In genomic region chr2:95053866-95054265, GRCm38 (mm10) we compare ENCODE assay signal across 28 mouse cellular contexts.
DNase-seq lines count a peak whose midpoint lies in the region; ATAC-seq and TF ChIP-seq lines count a peak whose summit lies in the region.
"Had no signal": no experiment of that assay in that cellular context is flagged by ENCODE, and none has a peak within 500 bp of the region (broad histone marks: within the 10 kb centered on the region; RNA-seq: fewer than 3 reads in every experiment).

No protein-coding gene starts in this region.

- H3K27ac ChIP-seq in embryonic facial prominence, embryonic 14.5 days (replicated peaks; ENCODE audit: low read depth, low read length) = no peak overlapping the region
- H3K27ac ChIP-seq in embryonic facial prominence, embryonic 10.5 days (replicated peaks) = no peak overlapping the region
- no peak overlapping the region for H3K27ac ChIP-seq in midbrain, postnatal 0 days (ENCODE audit: low read depth, low read length)
- H3K27ac ChIP-seq in midbrain, embryonic 15.5 days = no peak overlapping the region
- no peak overlapping the region for H3K27ac ChIP-seq in hindbrain, embryonic 15.5 days (replicated peaks)
- no peak overlapping the region for H3K27ac ChIP-seq in neural tube, embryonic 15.5 days (replicated peaks)
- H3K27ac ChIP-seq in kidney, embryonic 14.5 days (ENCODE audit: low read depth, low read length) = no peak overlapping the region
- H3K27ac ChIP-seq: kidney, embryonic 15.5 days; layer of hippocampus, adult 2 months; limb, embryonic 13.5 days; lung, embryonic 15.5 days; stomach, postnatal 0 days had no signal

- DNase-seq in embryonic facial prominence, embryonic 14.5 days (ENCODE audit: low spot score) = no peak
- no peak for DNase-seq in embryonic facial prominence, embryonic 10.5 days (ENCODE audit: low spot score)
- DNase-seq in midbrain, postnatal 0 days (ENCODE audit: low spot score) = peak; percentile 3
- DNase-seq in right cerebral cortex, postnatal 4 days = no peak
- DNase-seq: adrenal gland, adult 8-10 months; cerebellum, adult 8-10 months; cerebellum, postnatal 25 days; gastrocnemius, postnatal 36 days; heart, adult 18-20 months; heart, postnatal 36 days; kidney, adult 11 months; kidney, postnatal 25 days; thymus, adult 18-20 months; thymus, postnatal 25 days had no signal

- WGBS in embryonic facial prominence, embryonic 14.5 days = 79% methylated on average over 3 of the region's 3 CpGs
- WGBS in embryonic facial prominence, embryonic 10.5 days = 87% methylated on average over 3 of the region's 3 CpGs
- WGBS in midbrain, postnatal 0 days = 81% methylated on average over 3 of the region's 3 CpGs
- 78% methylated on average over 3 of the region's 3 CpGs for WGBS in midbrain, embryonic 15.5 days
- 64% methylated on average over 3 of the region's 3 CpGs for WGBS in hindbrain, embryonic 15.5 days
- 66% methylated on average over 3 of the region's 3 CpGs for WGBS in neural tube, embryonic 15.5 days
- 79% methylated on average over 3 of the region's 3 CpGs for WGBS in kidney, embryonic 14.5 days

- H3K9me3 ChIP-seq in embryonic facial prominence, embryonic 14.5 days (ENCODE audit: control insufficient read depth, low read length) = no peaks in the 10 kb centered on the region
- no peaks in the 10 kb centered on the region for H3K9me3 ChIP-seq in embryonic facial prominence, embryonic 10.5 days
- H3K9me3 ChIP-seq in midbrain, postnatal 0 days (ENCODE audit: low read length) = no peaks in the 10 kb centered on the region
- H3K9me3 ChIP-seq in midbrain, embryonic 15.5 days = no peaks in the 10 kb centered on the region
- no peaks in the 10 kb centered on the region for H3K9me3 ChIP-seq in hindbrain, embryonic 15.5 days
- H3K9me3 ChIP-seq in neural tube, embryonic 15.5 days (replicated peaks) = no peaks in the 10 kb centered on the region
- no peaks in the 10 kb centered on the region for H3K9me3 ChIP-seq in kidney, embryonic 14.5 days (ENCODE audit: control insufficient read depth, low read length)
- H3K9me3 ChIP-seq: kidney, embryonic 15.5 days; limb, embryonic 13.5 days; lung, embryonic 15.5 days had no signal

- H3K4me1 ChIP-seq in embryonic facial prominence, embryonic 14.5 days (ENCODE audit: control insufficient read depth, insufficient read depth, low read length) = no peaks in the 10 kb centered on the region
- no peaks in the 10 kb centered on the region for H3K4me1 ChIP-seq in embryonic facial prominence, embryonic 10.5 days
- no peaks in the 10 kb centered on the region for H3K4me1 ChIP-seq in midbrain, postnatal 0 days (ENCODE audit: insufficient read depth, low read length)
- peaks cover 4% of the 10 kb centered on the region; the same call in 1 of the 2 replicates for H3K4me1 ChIP-seq in midbrain, embryonic 15.5 days
- no peaks in the 10 kb centered on the region; the same call in 1 of the 2 replicates for H3K4me1 ChIP-seq in hindbrain, embryonic 15.5 days (replicated peaks)
- peaks cover 4% of the 10 kb centered on the region; the same call in 1 of the 2 replicates for H3K4me1 ChIP-seq in neural tube, embryonic 15.5 days
- no peaks in the 10 kb centered on the region for H3K4me1 ChIP-seq in kidney, embryonic 14.5 days (ENCODE audit: control insufficient read depth, insufficient read depth, low read length)
- H3K4me1 ChIP-seq: kidney, embryonic 15.5 days; limb, embryonic 13.5 days; lung, embryonic 15.5 days had no signal

- no peak overlapping the region for H3K4me2 ChIP-seq in embryonic facial prominence, embryonic 14.5 days (ENCODE audit: low read depth, low read length)
- H3K4me2 ChIP-seq in midbrain, postnatal 0 days (ENCODE audit: low read depth, low read length, poor library complexity, severe bottlenecking) = no peak overlapping the region
- H3K4me2 ChIP-seq in midbrain, embryonic 15.5 days = no peak overlapping the region
- H3K4me2 ChIP-seq in hindbrain, embryonic 15.5 days = no peak overlapping the region
- no peak overlapping the region for H3K4me2 ChIP-seq in neural tube, embryonic 15.5 days
- no peak overlapping the region for H3K4me2 ChIP-seq in kidney, embryonic 14.5 days (replicated peaks; ENCODE audit: low read depth, low read length)
- H3K4me2 ChIP-seq: heart, embryonic 11.5 days; kidney, embryonic 15.5 days; limb, embryonic 13.5 days; liver, embryonic 11.5 days; lung, embryonic 15.5 days had no signal

- no peak overlapping the region for H3K4me3 ChIP-seq in embryonic facial prominence, embryonic 14.5 days (ENCODE audit: low read depth, low read length)
- no peak overlapping the region for H3K4me3 ChIP-seq in embryonic facial prominence, embryonic 10.5 days
- no peak overlapping the region for H3K4me3 ChIP-seq in midbrain, postnatal 0 days (ENCODE audit: low read depth, low read length)
- no peak overlapping the region for H3K4me3 ChIP-seq in midbrain, embryonic 15.5 days
- no peak overlapping the region for H3K4me3 ChIP-seq in hindbrain, embryonic 15.5 days
- no peak overlapping the region for H3K4me3 ChIP-seq in neural tube, embryonic 15.5 days (replicated peaks)
- H3K4me3 ChIP-seq in kidney, embryonic 14.5 days (ENCODE audit: low read length) = no peak overlapping the region
- H3K4me3 ChIP-seq: kidney, embryonic 15.5 days; layer of hippocampus, adult 2 months; limb, embryonic 13.5 days; lung, embryonic 15.5 days had no signal

- TF ChIP-seq CTCF in midbrain, postnatal 0 days (IDR thresholded peaks at IDR 0.05) = no peak

- no peaks in the 10 kb centered on the region for H3K36me3 ChIP-seq in embryonic facial prominence, embryonic 14.5 days (ENCODE audit: control insufficient read depth, insufficient read depth, low read length)
- H3K36me3 ChIP-seq in embryonic facial prominence, embryonic 10.5 days (replicated peaks) = no peaks in the 10 kb centered on the region
- no peaks in the 10 kb centered on the region for H3K36me3 ChIP-seq in midbrain, postnatal 0 days (ENCODE audit: insufficient read depth, low read length)
- no peaks in the 10 kb centered on the region for H3K36me3 ChIP-seq in midbrain, embryonic 15.5 days (replicated peaks)
- no peaks in the 10 kb centered on the region for H3K36me3 ChIP-seq in hindbrain, embryonic 15.5 days
- no peaks in the 10 kb centered on the region for H3K36me3 ChIP-seq in neural tube, embryonic 15.5 days
- H3K36me3 ChIP-seq in kidney, embryonic 14.5 days (ENCODE audit: control insufficient read depth, insufficient read depth, low read length) = no peaks in the 10 kb centered on the region
- H3K36me3 ChIP-seq: kidney, embryonic 15.5 days; limb, embryonic 13.5 days; lung, embryonic 15.5 days had no signal

- H3K9ac ChIP-seq in embryonic facial prominence, embryonic 14.5 days (ENCODE audit: low read depth, low read length) = no peak overlapping the region
- no peak overlapping the region for H3K9ac ChIP-seq in midbrain, postnatal 0 days (replicated peaks; ENCODE audit: low read length, poor library complexity, severe bottlenecking)
- no peak overlapping the region for H3K9ac ChIP-seq in midbrain, embryonic 15.5 days
- H3K9ac ChIP-seq in hindbrain, embryonic 15.5 days = no peak overlapping the region
- no peak overlapping the region for H3K9ac ChIP-seq in neural tube, embryonic 15.5 days (replicated peaks)
- H3K9ac ChIP-seq in kidney, embryonic 14.5 days (ENCODE audit: low read depth, low read length) = no peak overlapping the region
- H3K9ac ChIP-seq: kidney, embryonic 15.5 days; limb, embryonic 13.5 days; lung, embryonic 15.5 days had no signal

- ATAC-seq in embryonic facial prominence, embryonic 14.5 days (ENCODE audit: low read depth) = 0 out of 2 replicates have a peak, but pooled peaks have one; percentile 22
- no peak for ATAC-seq in midbrain, postnatal 0 days (ENCODE audit: low FRiP score)
- ATAC-seq in midbrain, embryonic 15.5 days (replicated peaks) = no peak
- peak; percentile 75 for ATAC-seq in hindbrain, embryonic 15.5 days (ENCODE audit: low FRiP score, low read depth)
- peak; percentile 73; the same call in 1 of the 2 replicates for ATAC-seq in neural tube, embryonic 15.5 days (ENCODE audit: low FRiP score)
- ATAC-seq in kidney, embryonic 14.5 days (ENCODE audit: low FRiP score, low TSS enrichment) = no peak
- ATAC-seq: forebrain, embryonic 14.5 days; inflammation-experienced regulatory T-cells, adult 6 months had no signal

- H3K27me3 ChIP-seq in embryonic facial prominence, embryonic 14.5 days (replicated peaks; ENCODE audit: control insufficient read depth, insufficient read depth, low read length) = no peaks in the 10 kb centered on the region
- H3K27me3 ChIP-seq in embryonic facial prominence, embryonic 10.5 days (replicated peaks; ENCODE audit: low read depth, poor library complexity, severe bottlenecking) = no peaks in the 10 kb centered on the region
- no peaks in the 10 kb centered on the region for H3K27me3 ChIP-seq in midbrain, postnatal 0 days (ENCODE audit: insufficient read depth, low read length)
- H3K27me3 ChIP-seq in midbrain, embryonic 15.5 days (replicated peaks) = no peaks in the 10 kb centered on the region
- H3K27me3 ChIP-seq in hindbrain, embryonic 15.5 days = no peaks in the 10 kb centered on the region
- no peaks in the 10 kb centered on the region for H3K27me3 ChIP-seq in neural tube, embryonic 15.5 days (replicated peaks)
- no peaks in the 10 kb centered on the region for H3K27me3 ChIP-seq in kidney, embryonic 14.5 days (ENCODE audit: control insufficient read depth, insufficient read depth, low read length)
- H3K27me3 ChIP-seq: CH12.LX; kidney, embryonic 15.5 days; limb, embryonic 13.5 days; lung, embryonic 15.5 days had no signal

Comparison
In these comparisons a context has a peak if more than half of its experiments do, and no peak if none do; other contexts are left out.
1. ATAC-seq: peak in embryonic facial prominence, embryonic 14.5 days (single experiment), hindbrain, embryonic 15.5 days (single experiment) and neural tube, embryonic 15.5 days (single experiment); none in midbrain, postnatal 0 days (single experiment), midbrain, embryonic 15.5 days (single experiment) and kidney, embryonic 14.5 days (single experiment).